Mouse (Mus musculus): ENCODE data around the gene Cfl1.
A peak's percentile ranks its signal among the peaks of the same experiment; 100 is the strongest.

Cfl1 gene

DNA sequence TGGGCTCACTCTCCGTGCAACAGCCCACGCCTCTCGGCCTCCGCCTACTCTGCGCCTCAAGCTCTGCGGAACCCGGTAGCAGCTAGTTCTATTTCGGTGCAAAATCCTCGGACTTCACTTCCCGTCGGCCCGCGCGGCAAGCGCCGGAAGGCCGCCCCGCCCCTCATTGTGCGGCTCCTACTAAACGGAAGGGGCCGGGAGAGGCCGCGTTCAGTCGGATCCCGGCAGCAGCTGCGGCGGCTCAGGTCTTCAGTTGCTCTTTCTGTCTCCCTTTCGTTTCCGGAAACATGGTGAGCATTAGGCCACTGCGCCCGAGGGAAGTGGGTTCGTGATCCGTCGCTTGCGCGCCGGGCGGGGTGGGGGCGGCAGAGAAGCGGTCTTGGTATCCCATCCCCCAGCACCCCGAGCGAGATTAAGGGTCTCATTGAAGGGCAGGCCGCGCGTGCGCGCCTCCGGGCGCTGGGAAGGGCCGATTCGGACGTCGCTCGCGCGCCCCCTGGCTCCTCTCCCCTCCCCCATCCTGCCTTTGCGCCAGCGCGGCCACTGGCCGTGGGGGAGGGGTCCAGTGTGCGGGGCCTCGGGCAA lies at the start of gene Cfl1:
TSS of gene Cfl1 (plus strand) at position 143 of the 585 bp plus-strand sequence.
- DNase-seq = peak; percentile 94 to 98

DNA sequence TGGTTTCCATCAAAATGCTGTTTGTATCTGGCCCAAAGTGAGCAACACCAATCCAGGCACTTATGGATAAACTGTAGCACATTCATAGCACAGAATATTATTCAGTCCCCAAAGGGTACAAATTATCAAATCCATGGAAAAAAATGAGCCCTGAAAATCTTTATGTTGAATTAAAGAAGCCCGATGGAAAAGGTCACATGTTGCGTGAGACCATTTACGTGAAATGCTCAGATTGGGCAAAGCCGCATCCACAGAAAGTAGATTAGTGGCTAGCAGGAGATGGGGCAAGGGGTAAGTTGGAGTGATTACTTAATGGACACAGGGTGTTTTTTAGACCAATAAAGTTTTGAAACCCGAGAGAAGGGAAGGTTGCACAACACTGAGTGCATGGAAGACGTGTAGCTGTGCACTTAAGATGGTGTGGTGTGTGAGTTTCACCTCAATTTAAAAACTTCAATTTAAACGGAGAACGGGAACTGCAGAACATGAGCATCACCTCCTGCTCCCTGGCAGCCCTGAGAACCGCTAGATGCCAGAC lies 45.8 kb upstream of the Cfl1 start:
- DNase-seq = no peak

DNA sequence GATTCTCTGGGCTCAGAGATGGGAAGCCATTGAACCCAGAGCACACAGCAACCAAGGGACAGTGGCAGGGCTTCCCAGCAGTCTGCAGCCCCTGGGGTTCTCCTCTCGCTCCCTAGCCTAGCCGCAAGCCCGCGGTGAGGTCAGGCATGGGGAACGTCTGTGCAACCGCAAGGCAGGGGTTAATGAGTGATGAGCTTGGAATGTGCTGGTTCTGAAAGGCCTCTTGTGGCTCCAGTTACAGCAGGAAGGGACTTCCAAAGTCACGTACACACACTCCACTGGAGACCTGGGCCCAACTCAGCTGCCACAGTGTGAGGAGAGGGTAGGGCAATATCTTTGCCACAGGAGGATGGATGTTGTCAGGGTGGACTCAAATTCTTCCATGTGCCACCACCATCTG lies 45.3 kb upstream of the Cfl1 start:
- DNase-seq = peak; percentile 44 to 71

DNA sequence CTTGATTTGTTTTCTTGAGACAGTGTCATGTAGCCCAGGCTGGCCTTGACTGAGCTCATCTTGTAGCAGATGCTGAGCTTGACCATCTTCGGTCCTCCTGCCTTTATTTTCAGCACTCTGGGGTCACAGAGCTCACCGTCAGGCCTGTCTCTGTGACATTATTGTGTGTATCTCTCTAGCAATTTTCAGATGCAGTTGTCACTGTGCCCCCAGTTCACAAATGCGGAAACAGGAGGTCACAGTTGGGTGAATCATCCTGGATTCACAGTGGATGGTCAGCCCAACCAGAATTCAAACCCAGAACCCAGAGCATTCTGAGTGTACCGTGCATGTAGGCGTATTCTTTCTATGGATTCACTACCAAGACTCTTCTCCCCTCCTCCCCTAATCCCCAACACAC lies 44.5 kb upstream of the Cfl1 start:
- DNase-seq = no peak

DNA sequence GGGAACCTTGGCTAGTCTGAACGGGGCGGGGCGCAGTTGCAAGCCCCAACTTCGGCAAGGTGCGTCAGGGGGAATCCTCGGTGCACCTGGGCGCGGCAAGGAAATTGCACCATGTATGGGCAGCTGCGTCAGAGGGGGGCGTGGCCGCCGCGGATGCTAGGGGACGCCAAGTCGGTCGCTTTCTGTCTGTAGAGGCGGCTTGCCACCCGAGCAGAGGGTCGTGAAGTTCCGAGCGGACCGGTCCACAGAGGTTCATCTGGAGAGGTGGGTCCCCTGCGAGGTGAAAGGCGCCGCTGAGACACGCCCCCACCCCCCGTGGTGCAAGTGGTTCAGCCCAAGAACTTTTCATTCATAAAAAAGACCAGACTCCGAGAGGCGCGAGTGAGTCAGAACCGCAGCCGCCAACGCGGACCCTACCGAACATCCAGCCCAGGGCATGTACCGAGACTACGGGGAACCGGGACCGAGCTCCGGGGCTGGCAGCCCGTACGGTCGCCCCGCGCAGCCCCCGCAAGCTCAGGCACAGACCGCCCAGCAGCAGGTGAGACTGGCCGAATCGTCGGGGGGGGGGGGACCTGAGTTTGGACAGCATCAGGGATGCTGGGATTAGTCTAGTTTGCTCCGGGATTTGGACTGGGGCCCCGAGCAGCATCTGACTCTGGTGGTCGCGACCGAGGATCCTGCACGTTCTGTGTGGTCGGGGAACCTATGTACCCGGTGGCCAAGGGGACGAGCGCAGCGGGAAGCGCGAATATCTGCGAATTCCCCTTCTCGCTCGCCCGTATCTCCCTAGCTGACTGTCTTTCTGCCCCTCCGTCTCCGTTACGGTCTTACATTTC lies 42.5 kb upstream of the Cfl1 start, which contains the start of gene Fosl1:
TSS of gene Fosl1 (plus strand) at position 33 of the 839 bp plus-strand sequence.
- DNase-seq = peak; percentile 67 to 82

DNA sequence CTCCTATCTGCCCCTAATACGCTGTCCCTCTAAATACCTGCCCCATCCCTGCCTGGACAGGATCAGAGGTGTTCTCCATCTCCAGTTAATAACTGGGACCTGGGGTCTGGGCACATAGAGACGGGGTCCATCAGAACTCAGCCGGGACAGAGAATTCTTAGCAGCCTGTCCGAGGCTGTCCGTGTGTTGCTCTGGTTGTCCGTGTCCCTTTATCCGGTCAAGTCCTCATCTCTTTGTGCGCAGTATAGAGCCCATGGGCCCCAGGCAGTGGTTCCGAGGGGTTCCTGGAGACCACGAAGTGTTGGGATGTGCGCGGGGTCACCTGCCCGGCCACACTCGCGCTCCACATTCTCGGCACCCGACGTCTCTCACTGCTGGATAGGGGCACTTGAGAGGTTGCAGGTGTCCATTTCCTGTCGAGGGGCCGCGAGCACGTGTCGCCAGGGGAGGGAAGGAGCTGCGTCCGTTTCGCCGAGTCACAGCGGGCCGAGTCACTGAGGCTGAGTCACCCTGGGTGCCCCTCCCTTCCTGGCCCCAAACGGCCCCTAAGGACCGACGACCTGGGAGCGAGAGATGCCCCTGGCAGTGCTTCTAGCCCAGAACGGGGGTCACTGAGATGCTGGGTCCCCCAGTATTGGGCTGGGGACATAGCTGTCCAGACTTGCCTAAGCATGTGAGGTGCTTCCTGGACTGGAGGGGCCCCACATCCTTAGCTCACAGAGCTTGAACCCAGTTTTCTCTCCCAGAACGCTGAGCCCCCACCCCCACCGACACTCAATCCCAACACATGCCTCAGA lies 41.7 kb upstream of the Cfl1 start:
- DNase-seq = peak in 1 of 2 experiments; percentile 42

DNA sequence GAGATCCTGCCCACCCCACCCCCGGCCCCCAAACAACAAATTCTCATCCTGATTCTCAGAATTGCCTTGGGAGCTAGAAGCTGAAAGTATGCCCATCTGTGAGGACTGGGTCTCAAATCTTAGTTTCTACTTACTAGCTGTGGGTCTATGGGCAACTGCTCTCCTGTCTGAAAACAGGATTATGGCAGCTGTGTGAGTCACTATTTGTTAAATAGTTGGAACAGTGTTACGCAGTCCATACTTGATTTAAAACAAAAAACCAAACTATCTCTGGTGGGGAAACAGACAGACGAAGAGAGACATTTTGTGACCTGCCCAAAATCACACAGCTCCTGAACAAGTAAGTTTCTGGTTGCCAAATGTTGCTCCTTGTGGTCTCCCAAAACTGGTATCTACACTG lies 40.6 kb upstream of the Cfl1 start:
- DNase-seq = no peak

DNA sequence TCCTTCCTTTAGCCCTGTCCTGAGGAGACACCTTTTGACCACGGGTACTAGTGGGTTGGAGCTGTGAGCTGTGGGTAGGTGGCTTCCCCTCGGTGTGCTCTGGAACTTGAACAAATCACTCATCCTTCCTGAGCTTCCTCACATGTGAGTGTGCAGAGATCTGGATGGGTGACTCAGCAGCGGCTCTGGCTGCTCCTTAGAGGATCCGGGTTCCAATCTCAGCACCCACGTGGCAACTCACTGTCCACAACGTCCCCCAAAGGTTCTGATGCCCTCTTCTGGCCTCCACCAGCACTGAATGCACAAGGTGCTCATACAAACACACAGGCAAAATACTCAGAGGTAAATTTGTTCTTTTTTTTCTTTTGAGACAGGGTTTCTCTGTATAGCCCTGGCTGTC lies 38.5 kb upstream of the Cfl1 start:
- DNase-seq = no peak

DNA sequence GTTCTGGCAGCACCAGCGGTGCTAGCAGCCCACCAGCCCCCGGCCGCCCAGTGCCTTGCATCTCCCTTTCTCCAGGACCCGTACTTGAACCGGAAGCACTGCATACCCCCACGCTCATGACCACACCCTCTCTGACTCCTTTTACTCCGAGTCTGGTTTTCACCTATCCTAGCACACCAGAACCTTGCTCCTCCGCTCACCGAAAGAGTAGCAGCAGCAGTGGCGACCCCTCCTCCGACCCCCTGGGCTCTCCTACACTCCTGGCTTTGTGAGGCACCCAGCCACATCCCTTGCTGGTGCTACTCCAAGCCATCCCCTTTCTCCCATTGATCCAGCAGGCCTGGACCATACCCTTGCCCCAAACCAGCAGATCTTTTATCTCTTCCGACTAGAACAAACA lies 35.2 kb upstream of the Cfl1 start:
- DNase-seq = peak in 1 of 2 experiments; percentile 33

DNA sequence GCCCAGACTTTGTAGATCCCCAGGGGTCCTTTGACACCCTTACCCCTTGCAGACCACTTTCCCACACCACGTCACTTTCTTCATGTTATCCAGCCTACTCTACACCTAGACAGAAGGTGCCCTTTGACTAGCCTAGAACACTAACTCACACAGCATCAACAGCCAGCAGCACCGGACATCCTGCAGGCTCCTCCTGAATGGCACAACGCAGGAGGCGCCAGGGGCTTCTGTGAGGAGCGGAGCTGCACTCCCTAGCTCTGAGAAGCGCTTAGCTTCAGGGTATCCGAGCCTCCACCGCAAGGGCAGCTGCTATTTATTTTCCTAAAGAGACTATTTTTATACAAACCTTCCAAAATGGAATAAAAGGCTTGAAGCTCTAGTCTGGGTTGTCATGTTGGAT lies 34.7 kb upstream of the Cfl1 start:
- peak in 1 of 2 experiments; percentile 37 for DNase-seq

DNA sequence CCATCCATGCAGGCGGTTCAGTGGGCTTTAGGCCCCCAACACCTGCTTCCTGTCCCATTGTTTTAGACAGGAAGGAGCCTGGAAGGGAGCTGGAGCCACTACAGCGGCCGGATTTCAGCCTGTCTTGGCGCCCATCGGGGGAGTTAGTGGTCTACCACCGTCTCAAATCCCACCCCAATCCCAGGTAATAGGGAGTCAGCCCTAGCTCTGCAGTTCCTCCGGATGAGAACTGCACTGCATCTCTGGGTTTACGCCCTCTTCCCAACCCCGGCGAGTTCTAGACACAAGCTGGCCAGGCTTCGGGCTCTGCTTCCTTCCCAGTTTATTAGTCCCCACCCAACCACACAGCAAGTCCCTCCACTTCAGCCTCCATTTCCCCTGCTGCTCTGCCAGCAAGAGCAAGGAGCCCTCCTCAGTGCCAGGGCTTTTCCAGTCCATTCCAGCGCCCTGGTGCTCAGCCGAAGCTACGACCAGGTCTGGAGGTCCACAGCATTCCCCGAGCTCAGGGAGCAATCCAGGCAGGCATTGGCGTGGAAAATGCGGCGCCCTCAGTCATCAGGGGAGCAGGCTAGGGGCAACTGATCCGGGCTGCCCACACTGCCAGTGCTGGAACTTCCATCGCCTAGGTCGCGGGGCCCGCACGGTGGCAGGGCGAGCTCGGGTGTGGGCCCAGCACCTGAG lies 33.9 kb upstream of the Cfl1 start:
- peak; percentile 48 to 78 for DNase-seq

DNA sequence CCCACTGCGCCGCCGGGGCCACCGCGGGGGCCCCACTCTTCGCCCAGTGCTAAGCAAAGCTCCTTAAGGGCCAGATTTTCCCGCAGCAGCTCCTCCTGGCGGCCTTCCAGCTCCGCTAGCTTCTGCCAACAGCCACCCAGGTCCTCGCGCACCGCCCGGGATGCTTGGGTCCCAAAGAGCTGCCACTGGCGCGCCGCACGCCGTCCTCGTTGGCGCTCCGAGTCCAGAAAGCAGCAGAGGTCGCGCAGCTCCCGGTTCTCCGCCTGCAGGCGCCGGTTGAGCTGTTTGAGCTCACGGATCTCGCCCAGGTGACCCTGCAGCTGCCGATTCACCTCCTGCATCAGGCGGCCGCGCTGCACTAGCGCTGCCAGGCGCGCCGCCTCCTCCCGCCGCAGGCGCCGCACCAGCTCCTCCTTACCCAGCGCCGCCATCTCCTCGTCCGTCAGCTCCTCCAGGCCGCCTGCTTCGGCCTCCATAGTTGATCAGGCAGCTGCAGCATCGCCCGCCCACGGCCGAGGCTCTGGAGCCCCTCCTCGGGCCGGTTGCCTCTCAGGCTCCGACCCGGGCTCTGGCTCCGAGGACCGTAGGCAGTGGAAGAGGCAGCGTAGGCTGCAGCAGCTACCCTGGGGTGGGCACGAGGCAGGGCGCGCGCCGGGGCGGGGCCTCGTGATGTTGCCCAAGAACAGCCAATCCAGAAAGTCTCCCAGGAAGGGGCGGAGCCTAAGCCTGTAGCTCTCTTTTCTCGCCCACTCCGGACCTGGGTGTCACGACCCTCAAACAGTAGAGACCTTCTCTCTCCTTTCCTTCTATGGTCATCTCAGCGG lies 33.1 kb upstream of the Cfl1 start:
- DNase-seq = peak; percentile 98

DNA sequence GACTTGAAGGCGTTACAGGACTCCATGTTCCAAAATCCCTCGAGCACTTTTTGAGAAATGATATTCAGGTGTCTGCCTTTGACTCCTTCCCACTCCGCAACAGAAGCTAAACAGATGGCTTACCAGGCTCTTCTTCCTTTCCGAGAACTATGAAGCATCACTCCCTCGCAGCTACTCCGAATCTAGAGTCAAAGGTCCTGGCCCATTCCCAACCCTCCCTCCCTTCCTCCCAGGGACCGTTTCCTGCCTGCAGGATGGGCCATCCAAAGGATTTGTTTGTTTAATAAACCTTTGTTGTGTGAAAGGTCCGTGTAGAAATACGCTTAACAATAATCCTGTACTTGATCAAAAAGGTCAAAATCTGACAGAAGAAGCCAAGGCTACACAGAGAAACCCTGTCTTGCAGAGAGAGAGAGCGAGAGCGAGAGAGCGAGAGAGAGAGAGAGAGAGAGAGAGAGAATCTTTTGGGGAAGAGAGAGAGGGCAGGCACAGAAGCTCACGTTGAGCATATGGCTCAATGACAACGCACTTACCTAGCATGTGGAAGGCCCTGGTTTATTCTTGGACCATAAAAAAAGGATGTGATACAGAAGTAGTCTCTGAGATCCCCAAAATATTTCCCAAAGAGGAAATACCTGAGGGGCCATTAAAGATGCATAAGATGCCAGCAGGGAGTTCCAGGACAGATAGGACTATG lies 32.4 kb upstream of the Cfl1 start, which contains the start of gene Ccdc85b:
TSS of gene Ccdc85b (minus strand) at position 149 of the 697 bp plus-strand sequence.
- peak in 1 of 2 experiments; percentile 51 for DNase-seq

DNA sequence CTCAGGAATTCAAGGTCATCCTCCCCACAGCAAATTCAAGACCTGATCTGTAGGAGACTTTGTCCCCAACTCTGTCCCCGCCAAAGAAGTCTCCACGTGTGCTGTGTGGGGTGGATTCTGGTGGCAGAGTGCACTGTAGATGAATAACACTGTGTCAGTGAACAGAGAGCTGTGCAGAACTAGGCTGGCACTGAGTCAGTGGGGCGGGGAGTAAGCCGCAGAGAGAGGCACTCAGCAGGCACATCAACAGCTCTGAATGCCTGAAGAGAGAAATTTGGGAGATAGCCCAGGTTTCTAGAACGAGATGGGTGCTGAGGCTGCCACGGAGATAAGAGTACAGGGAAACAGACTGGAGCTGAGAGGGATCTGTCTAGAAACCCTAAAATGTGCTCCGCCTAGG lies 31.2 kb upstream of the Cfl1 start:
- peak; percentile 34 to 63 for DNase-seq

DNA sequence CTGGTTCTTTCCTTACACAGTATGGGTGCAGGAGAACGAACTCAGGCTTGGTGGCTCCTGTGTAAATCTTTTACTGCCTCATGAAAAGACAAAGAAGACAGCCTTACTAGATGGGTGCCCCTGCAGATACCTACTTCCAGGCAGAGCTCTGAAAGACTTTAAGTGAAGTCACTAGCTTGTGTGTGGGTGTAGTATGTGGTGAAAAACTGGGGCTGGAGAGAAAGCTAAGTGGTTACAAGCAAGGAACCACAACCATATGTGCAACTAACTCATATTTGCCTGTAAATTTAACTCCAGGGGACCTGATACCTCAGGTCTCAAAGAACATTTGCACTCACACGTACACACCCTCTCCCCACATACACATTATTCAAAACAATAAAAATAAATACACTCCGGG lies 30.4 kb upstream of the Cfl1 start:
- no peak for DNase-seq

DNA sequence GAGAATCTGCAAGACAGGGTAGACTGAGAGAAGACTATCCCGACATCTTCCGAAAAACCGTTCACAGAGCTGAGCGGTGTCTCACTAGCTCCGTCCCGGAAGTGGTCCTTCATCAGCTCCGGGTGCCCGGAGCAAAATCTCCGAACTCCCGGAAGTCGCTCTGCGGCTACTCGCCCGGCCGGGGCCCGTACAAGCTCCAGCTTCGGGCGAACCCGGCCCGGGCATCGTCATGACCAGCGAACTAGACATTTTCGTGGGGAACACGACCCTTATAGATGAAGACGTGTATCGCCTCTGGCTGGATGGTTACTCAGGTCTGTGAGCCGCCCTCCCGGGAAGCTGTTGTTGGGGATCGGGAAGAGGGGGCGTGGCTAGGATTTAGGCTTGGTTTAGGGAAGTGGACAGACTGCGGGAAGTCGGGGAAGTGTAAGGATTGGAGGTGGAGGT lies 29.8 kb upstream of the Cfl1 start, which contains the start of gene Fibp:
TSS of gene Fibp (plus strand) at position 151 of the 447 bp plus-strand sequence.
- peak; percentile 87 to 93 for DNase-seq

DNA sequence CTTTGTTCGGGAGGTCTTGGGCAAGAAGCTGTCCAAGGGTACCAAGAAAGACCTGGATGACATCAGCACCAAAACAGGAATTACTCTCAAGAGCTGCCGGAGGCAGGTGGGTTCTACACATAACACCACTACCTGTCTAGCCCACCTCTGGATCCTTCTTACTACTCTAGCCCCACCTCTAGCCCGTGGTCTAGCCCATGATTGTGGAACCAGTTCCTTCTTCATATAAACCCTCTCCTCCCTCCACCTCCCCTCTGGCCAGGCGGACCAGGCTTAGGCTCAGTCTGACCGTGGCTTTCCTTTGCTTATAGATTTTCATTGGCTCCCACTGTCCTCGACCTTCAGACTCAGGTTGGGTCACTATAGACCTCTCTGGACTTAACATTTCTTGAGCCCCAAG lies 28.8 kb upstream of the Cfl1 start:
- DNase-seq = no peak

DNA sequence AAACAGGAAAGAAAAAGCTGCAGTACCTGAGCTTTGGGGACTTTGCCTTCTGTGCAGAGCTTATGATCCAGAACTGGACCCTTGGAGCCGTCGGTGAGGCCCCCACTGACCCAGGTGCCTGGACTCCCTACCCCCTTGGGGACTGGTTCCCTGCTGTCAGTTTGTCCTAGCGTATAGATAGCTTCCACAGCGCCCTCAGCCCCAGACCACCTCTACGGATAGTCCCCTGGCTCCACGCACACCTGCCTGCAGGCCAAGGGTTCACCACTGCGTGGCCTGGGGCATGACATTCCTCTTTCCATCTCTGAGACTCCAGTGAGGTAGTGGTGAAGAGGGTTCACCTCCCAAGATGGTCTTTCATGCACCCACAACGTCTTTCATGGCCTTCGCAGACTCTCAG lies 27.0 kb upstream of the Cfl1 start:
- DNase-seq = peak in 1 of 2 experiments; percentile 36

DNA sequence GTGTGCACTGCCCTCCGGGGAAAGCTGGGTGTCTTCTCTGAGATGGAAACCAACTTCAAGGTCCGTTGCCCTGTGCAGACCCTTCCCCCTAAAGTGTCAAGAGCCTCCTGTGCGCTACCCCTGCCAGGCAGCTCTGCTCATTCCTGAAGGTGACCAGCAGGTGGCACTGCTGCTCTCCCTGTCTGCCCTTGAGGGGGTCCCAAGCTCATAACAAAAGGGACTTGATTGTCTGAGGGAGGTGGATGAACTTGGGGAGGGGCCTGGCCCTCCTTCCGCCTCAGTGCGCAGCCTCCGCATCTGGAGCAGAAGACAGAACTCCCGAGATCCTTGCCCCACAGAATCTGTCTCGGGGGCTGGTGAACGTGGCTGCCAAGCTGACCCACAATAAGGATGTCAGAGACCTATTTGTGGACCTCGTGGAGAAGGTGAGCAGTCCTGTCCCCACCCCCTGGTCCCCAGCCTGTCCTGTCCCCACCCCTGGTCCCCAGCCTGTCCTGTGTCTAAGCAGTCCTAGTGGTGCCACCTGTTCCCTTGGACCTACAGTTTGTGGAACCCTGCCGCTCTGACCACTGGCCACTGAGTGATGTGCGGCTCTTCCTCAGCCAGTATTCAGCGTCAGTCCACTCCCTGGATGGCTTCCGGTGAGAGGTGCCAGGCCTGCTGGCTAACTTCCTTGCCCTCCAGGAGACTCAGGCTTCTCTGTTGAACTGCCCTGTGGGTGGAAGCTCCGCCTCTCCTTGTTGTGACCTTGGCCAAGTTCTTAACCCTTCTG lies 26.3 kb upstream of the Cfl1 start:
- peak; percentile 60 to 82 for DNase-seq

DNA sequence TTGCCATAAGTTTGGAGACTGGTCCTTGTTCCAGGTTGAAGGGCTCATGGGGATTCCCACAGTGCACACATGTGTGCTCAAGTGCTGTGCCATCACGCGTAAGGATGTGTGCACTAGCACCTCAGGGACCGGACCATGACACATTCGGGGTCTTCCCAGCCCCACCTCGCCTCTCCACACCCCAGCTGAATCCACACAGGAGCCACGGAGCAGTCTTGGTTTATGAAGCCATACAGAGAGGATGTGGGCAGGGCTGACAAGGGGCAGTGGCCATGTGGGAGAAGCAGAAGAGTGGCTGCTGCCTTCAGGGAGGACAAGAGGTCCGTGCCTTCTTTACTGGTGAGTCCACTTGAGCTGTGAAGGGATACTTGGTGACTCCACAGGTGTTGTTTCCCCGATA lies 25.2 kb upstream of the Cfl1 start:
- peak in 1 of 2 experiments; percentile 34 for DNase-seq
